ENCODE assay signal across 8 mouse cellular contexts in the genomic region with DNA sequence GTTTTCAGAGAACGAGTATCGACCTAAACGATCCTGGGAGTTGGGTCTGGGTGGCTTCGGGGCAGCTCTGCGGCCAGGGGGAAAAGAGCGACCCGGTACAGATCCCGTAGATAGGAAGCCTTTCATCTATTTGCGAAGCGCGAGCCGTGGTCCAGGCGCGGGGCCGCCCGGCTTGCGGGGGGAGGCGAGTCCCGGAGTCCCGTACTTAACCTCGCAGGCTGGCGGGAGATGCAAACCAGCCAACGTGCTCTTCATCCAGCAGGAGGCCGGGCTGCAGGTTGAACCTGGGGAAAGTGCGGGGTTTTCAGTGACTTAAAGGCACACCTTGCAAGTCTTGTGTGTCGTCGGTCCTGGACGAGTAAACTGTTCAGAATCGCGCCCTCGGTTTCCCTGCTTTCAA. TPM values are rescaled to one million over a fixed set of nuclear protein-coding genes. Genes with fewer than 3 reads are reported as not detected.
DNase-seq lines count a peak whose midpoint lies in the region; ATAC-seq and TF ChIP-seq lines count a peak whose summit lies in the region.

No protein-coding gene starts in this region.

- no peaks in the 10 kb centered on the region for H3K27me3 ChIP-seq in thymus, adult 2 months (ENCODE audit: control insufficient read depth, insufficient read depth, low read length)
- no peaks in the 10 kb centered on the region for H3K27me3 ChIP-seq in forebrain, embryonic 16.5 days (replicated peaks; ENCODE audit: control insufficient read depth, insufficient read depth, low read length)
- no peaks in the 10 kb centered on the region for H3K27me3 ChIP-seq in liver, embryonic 12.5 days (replicated peaks)

- peak overlapping the region; percentile 85 for H3K4me3 ChIP-seq in thymus, adult 2 months (ENCODE audit: control insufficient read depth, insufficient read depth, low read length)
- H3K4me3 ChIP-seq in forebrain, embryonic 16.5 days (replicated peaks; ENCODE audit: low read length): peak overlapping the region; percentile 99
- peak overlapping the region; percentile 88 for H3K4me3 ChIP-seq in liver, embryonic 12.5 days

- peaks cover 7% of the 10 kb centered on the region for H3K4me1 ChIP-seq in thymus, adult 2 months (replicated peaks; ENCODE audit: control insufficient read depth, insufficient read depth, low read length)
- peaks cover 20% of the 10 kb centered on the region for H3K4me1 ChIP-seq in forebrain, embryonic 16.5 days (replicated peaks; ENCODE audit: control insufficient read depth, insufficient read depth, low read length)
- H3K4me1 ChIP-seq in liver, embryonic 12.5 days: peaks cover 67% of the 10 kb centered on the region

- intact Hi-C loops in left cerebral cortex, postnatal 36 days (cut with DNase I): no loop called here

- H3K27ac ChIP-seq in thymus, adult 2 months (ENCODE audit: control insufficient read depth, insufficient read depth, low read length): no peak overlapping the region
- peak overlapping the region; percentile 46 for H3K27ac ChIP-seq in forebrain, embryonic 16.5 days (ENCODE audit: low read length)
- peak overlapping the region; percentile 74 for H3K27ac ChIP-seq in liver, embryonic 12.5 days

- H3K9ac ChIP-seq in forebrain, embryonic 16.5 days (replicated peaks; ENCODE audit: low read depth, low read length): peak overlapping the region; percentile 85
- H3K9ac ChIP-seq in liver, embryonic 12.5 days: peak overlapping the region; percentile 93

- TF ChIP-seq POLR2A in thymus, adult 2 months (IDR thresholded peaks at IDR 0.05; ENCODE audit: control insufficient read depth, extremely low read depth, insufficient read depth, low read length, poor library complexity): no peak

- H3K36me3 ChIP-seq in thymus, adult 2 months (ENCODE audit: control insufficient read depth, insufficient read depth, low read length): peaks cover 11% of the 10 kb centered on the region; the same call in 1 of the 2 replicates
- H3K36me3 ChIP-seq in forebrain, embryonic 16.5 days (ENCODE audit: control insufficient read depth, insufficient read depth): peaks cover 24% of the 10 kb centered on the region
- peaks cover 62% of the 10 kb centered on the region for H3K36me3 ChIP-seq in liver, embryonic 12.5 days

- ATAC-seq in forebrain, embryonic 16.5 days: peak; percentile 42
- peak; percentile 25 for ATAC-seq in liver, embryonic 12.5 days

- 0 out of 2 replicates have a peak, but pooled peaks have one; percentile 31 for TF ChIP-seq CTCF in thymus, adult 2 months (IDR thresholded peaks at IDR 0.05; ENCODE audit: borderline replicate concordance, control insufficient read depth, extremely low read depth, insufficient read depth, low read length, poor library complexity)

- H3K9me3 ChIP-seq in forebrain, embryonic 16.5 days (ENCODE audit: control insufficient read depth, low read length): no peaks in the 10 kb centered on the region
- H3K9me3 ChIP-seq in liver, embryonic 12.5 days (replicated peaks): no peaks in the 10 kb centered on the region

- H3K4me2 ChIP-seq in forebrain, embryonic 16.5 days (ENCODE audit: low read length): peak overlapping the region; percentile 81
- peak overlapping the region; percentile 86 for H3K4me2 ChIP-seq in liver, embryonic 12.5 days

- DNase-seq in gastrocnemius, adult 8-10 months (ENCODE audit: low spot score in 2 of 2): peak; percentile 7 to 15
- DNase-seq in gastrocnemius, postnatal 10 days: no peak
- peak; percentile 58 for DNase-seq in thymus, adult 2 months
- DNase-seq in thymus, postnatal 25 days: no peak
- peak; percentile 32 to 42 for DNase-seq in spleen, postnatal 36 days (ENCODE audit: low spot score in 2 of 2)
- no peak for DNase-seq in left cerebral cortex, postnatal 36 days (ENCODE audit: low spot score in 2 of 2)

- under 1% methylated on average over 31 of the region's 31 CpGs for WGBS in thymus, adult 2 months
- WGBS in forebrain, embryonic 16.5 days: under 1% methylated on average over 31 of the region's 31 CpGs
- 3% methylated on average over 31 of the region's 31 CpGs for WGBS in liver, embryonic 12.5 days (ENCODE audit: insufficient replicate concordance)

RNA-seq across cellular contexts. Expression of a gene that starts 0.3 kb away (rescaled TPM):
- 10 to 100 TPM; 34.5 to 38.1 (median 36.3) TPM for total RNA-seq in gastrocnemius, adult 8-10 months (2022)
- total RNA-seq in gastrocnemius, postnatal 10 days (2021): 10 to 100 TPM; 29.8 to 31.0 TPM
- 19.5 and 22.0 TPM in 2 replicates for polyA plus RNA-seq in thymus, adult 2 months (2012; rRNA removed)
- 61.9 and 66.8 TPM in 2 replicates for polyA plus RNA-seq in forebrain, embryonic 16.5 days (2015; fragmentation: Nextera tagmentation; extraction: Ambion mirVana)
- polyA plus RNA-seq in liver, embryonic 12.5 days (2016; fragmentation: Nextera tagmentation; extraction: Ambion mirVana): 24.3 and 26.3 TPM in 2 replicates
- total RNA-seq in left cerebral cortex, postnatal 36 days (2021): 10 to 100 TPM; 84.2 to 89.7 TPM

RNA-seq across cellular contexts. Expression of a gene that starts 0.5 kb away (rescaled TPM):
- 10 to 100 TPM; 20.0 to 25.6 (median 23.0) TPM for total RNA-seq in gastrocnemius, adult 8-10 months (2022)
- total RNA-seq in gastrocnemius, postnatal 10 days (2021): 10 to 100 TPM; 17.9 to 18.2 TPM
- 13.5 and 14.4 TPM in 2 replicates for polyA plus RNA-seq in thymus, adult 2 months (2012; rRNA removed)
- 30.8 and 36.9 TPM in 2 replicates for polyA plus RNA-seq in forebrain, embryonic 16.5 days (2015; fragmentation: Nextera tagmentation; extraction: Ambion mirVana)
- polyA plus RNA-seq in liver, embryonic 12.5 days (2016; fragmentation: Nextera tagmentation; extraction: Ambion mirVana): 48.6 and 52.0 TPM in 2 replicates
- 10 to 100 TPM; 23.6 to 25.9 TPM for total RNA-seq in left cerebral cortex, postnatal 36 days (2021)

Comparison
In these comparisons a context has a peak if more than half of its experiments do, and no peak if none do; other contexts are left out.
1. DNase-seq: peak in gastrocnemius, adult 8-10 months (2 of 2), thymus, adult 2 months (single experiment) and spleen, postnatal 36 days (2 of 2); none in gastrocnemius, postnatal 10 days (single experiment), thymus, postnatal 25 days (single experiment) and left cerebral cortex, postnatal 36 days (0 of 2).
2. Peak in every context shown above with its lines, with median percentiles within 50 percentile points of each other: H3K4me3 ChIP-seq.